Mouse (Mus musculus): ENCODE measurements around the gene Vav1.

- TF ChIP-seq CTCF (IDR thresholded peaks at IDR 0.05; ENCODE audit: borderline replicate concordance, insufficient read depth, low read length) (no peak), POLR2A (IDR thresholded peaks at IDR 0.05; ENCODE audit: low read depth, low read length) (no peak)
Observed at GRCm38 (mm10) chr17:57359485-57360241, 80.8 kb downstream of the Vav1 start.

All from embryonic fibroblast, embryonic 13.5 days (primary cell).